Mouse (Mus musculus) adipocyte (in vitro differentiated cells): Measurements from ENCODE around the gene Tbata.

Source experiments
- DNase-seq: peaks from one replicate; pipeline ENCODE4 v3.0.0-alpha.2; 2016; ENCODE audit warnings: low spot score

Gene Tbata

DNA sequence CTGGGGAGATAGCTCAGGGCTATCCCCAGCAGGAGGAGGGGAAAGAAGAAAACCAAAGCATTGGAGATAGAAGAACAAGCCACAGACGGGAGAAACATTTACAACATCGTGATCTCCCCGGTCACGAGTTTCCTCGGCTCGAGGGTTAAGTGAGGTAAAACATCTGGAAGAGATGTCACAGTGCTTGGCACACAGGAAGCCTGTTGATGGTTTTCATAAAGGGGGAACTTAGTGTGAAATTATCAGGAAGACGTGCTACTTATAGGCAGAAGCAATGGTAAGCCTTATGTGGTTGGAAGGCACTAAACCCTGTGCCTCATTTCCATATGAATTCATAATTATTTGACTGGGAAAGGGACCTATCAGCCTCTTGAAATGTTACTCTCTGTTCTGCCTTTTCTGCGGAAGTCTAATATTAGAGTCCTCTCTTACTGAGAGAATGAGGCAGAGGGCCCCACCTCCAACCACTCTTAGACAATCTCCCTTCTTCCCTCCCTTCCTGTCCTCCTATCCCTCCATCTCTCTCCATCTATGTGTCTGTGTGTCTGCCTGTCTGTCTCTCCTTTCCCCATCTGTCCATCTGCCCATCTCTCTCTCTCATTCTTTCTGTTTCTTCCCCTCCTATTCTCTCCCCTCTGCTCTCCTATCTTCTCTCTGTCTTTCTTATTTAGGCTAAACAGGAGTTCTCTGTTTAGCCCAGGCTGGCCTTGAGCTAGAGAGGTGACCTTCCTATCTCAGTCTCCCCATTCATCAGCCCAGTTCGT, 4.2 kb upstream of the Tbata start:
- DNase-seq, result no peak

DNA sequence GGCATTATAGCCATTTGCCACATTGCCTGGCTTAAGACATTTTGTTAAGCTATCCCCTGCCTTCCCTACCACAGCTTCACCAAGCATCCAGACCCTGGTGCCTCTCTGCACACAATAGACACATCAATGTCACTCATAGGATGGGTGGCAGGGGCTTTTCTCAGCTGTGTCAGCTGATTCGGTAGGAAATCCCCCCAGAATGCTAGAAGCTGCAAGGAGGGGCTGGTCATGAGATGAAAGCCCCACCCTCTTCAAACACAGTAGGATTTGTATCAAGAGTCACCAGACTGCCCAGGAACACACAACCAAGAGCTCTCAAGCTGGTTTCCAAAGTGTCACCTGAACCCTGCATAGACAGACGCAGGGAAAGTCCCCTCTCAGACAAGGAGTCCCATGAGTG, 3.4 kb upstream of the Tbata start:
- no peak for DNase-seq

DNA sequence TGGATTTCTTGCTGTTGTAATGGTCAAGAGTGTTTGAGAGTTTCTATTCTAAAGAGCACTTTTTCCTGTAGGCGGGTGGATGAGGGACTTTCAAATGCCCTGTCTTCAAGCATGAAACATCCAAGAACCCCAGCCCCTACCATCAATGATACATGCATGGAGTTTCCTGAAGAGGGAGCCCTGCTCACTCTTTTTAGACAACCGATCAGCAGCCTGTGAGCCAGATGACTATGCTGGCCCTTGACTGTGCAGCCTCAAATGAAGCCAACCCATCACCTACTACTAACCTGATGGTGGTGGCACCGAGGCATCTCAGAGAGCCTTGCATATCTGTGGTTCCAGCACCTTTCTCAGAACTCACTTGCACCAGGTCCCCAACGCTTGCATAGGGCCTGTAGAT, 742 bp downstream of the Tbata start:
- DNase-seq, result no peak

DNA sequence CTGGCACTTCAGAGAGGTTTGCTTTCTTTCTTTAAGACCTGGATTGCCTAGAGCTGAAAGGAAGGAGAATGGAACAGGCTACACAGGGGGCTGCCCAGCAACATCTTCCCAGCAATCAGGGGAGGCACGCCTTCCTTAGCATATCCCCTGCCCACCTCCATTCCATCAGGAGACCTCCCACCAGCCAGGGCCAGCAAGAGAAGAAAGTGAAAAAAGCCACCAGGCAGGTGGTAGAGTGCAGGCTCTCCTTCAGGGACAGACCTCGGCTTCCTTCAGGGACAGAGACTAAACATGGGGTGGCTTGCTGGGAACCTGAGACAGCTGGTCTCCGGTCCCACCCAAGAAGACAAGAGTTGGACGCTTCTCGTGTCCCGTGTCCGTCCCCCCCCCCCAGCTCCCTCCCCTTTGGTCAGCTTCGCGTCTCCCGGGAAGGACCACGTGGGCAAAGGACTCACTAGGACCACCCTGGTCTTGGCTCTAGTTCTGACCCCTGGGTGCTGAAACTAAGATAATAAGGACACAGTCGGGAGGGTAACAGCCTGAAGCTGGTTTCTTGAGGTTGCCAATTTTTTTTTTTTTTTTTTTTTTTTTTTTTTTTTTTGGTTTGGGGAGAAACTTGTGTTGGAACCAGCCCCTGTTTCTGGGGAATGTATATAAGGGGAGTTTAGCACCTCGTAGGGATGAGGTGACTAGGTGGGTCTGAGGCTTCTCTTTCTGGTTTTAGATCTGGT, 3.1 kb downstream of the Tbata start:
- no peak for DNase-seq

DNA sequence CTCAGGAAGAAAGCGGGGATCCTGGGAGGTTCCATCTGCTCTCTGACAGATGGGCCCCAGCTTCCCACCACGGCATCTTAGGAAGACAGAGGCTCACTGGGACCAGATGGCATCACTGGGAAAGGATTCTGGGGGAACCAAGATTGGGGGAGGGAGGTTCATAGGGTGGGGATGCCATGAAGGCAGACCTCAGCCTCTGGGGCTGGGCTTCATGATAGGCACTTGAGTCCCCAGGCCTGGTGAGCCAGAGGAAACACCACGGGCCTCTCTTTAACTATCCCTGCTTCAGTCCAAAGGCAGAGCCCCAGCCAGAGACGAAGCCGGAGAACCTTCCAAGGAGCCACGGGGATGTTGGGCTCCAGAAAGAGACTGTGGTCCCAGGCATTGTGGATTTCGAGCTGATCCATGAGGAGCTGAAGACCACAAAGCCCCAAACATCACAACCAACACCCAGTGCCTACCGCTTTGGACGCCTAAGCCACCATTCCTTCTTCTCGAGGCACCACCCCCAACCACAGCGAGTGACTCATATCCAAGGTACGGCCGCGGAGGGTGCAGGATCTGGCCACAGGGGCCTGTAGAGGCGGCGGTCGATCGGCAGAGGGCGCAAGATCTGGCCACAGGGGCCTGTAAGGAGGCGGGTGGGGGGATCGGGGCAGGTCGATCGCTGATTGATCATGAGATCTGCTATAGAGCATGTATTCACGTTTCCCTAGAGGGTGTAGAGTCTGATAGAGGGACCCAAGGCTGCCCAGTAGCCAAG, 3.9 kb downstream of the Tbata start:
- DNase-seq, result no peak

DNA sequence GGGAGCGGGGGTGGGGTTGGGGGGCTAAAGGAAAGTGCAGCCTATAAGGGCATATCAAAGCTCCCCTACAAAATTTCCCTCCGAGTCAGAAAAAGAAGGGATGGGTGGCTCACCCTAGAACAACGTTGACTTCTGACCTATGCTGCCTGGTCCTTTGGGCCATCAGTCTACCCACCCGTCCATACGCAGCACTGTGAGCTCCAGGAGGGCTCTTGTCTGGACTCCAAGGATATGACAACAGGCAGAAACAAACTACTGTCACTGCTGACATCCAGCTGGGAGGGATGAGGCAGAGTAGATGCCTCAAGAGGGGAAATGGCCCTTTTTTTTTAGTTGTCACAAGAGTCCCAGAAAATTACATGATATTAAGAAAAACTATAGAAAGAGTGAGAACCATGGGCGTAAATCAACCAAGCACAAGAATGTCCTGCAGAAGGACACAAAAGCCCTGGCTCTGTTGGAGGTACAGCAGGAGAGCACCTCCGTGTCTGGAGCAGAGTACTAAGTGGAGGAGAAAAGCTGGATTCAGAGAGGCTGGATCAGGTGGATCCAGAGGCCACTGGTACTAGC, 4.6 kb downstream of the Tbata start:
- no peak for DNase-seq

DNA sequence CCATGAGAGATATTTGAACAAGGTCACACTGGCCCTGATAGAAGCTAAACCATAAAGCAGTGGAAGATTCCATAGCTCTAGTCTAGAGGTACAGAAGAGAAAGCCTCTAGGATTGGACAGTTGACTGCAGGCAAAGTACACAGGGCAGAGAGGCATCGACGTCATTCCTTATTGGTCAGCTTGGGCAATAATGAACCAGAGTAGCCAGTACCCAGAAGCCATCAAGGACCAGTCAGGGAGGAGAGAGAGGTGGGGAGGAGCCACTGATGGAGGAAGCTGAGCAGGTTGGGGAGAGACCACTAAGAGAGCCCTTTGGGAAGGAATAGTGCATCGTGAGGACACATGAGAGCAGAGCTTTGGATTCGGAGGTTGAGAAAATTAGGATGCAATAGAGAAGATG, 6.0 kb downstream of the Tbata start:
- no peak for DNase-seq

DNA sequence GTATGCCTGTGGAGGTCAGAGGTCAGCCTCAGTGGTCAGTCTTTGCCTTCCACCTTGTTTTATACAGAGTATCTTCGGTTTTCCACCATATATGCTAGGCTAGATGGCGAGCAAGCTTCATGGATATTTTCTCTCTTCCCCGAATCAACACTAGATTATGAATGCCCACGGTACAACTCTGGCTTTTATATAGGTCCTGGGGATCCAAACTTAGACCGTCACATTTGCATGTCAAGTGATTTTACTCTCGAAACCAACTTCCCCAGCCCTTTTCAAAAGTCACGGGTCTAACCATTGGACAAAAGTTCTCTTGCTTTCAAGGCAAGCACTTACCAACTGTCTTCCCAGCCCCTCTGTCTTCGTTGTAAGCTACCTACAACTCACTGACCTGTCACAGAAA, 6.9 kb downstream of the Tbata start:
- no peak for DNase-seq

DNA sequence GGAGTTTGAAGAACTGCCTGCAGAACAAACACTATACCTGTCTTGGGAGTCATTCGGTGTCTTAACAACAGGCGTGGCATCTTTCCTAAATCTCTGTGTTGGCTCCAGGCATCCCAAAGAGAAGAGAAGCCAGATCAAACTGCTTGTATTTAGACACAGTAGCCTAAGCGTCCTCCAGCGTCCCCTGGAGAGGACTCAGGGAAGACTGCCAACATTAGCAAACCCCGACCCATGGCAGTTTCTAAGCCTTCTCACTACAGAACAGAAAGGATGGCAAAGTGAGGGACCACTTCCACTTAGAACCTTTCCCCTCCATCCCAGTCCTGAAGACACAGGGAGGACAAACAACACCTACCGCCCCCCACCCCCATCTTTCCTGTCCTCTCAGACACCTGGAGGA, 8.2 kb downstream of the Tbata start:
- DNase-seq, result peak; percentile 43

DNA sequence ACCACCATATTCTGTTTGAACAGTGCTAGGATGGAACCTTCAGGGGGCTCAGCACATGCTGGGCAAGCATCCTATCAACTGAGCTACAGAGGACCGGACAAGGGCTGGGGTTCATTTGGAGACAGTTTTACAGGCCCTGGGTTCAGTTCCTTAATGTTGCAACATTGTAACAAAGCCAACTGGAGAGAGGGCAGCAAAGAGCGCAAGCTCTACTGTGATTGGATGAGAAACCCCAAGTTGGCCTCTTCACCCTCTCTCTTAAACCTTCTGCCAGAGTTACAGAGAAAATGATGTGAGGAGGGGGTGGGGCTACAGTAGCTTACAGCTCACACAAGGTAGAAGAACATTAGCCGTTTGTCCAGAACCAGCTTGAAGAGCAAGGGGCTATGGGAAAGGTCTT, 15.2 kb downstream of the Tbata start:
- peak; percentile 72 for DNase-seq

DNA sequence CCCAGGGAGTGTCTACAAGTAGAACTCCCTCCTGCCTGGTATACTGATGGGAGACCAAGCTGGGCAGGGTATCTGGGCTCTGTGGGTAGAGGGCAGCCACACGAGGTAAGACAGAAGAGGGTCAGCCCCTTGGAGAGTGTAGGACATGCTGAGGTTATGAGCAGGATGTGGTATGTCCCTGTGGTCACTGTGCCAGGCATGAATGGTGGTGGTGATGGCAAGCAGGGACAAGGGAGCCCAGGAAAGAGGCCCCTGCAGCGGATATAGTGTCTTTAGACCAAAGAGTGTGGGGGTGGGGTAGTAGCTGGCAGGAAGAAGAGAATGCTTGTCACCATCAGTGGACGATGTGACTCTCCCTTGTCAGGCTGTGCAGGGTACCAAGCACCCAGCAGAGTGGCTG, 16.3 kb downstream of the Tbata start:
- no peak for DNase-seq

DNA sequence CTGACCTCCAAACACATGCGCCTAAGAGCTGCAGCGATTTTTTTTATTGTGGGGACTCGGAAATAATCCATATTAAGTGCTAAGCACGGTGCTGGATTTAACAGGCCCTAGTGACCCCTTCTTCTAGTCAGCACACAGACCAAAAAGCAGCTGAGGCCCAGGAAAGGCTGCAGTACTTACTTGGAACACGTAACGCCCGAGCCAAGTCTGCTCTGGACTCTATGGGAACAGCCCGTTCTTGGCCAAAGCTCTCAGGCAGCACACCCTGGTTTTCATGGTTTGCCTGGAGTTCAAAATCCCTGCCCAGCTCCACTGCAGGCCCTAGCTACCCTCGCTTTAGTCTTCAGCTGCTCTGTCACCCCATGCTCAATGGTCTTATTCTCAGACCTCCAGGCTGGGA, 22.9 kb downstream of the Tbata start:
- DNase-seq, result peak; percentile 66

DNA sequence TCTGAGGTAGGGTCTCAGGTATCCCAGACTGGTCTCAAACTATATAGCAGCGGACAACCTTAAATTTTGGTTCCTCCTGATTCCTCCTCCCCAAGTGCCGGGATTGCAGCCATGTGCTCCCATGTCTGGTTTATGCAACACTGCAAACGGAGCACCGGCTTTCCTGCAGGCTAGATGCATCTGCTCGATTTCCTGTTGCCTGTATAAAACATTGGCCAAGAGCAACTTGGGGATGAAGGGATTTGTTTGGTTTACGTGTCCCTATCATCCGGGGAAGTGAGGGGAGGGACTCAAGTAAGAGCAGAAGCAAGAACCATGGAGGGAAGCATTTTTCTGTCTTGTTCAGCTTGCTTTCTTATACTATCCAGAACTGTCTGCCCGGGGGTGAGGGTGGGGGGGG, 23.5 kb downstream of the Tbata start:
- no peak for DNase-seq

DNA sequence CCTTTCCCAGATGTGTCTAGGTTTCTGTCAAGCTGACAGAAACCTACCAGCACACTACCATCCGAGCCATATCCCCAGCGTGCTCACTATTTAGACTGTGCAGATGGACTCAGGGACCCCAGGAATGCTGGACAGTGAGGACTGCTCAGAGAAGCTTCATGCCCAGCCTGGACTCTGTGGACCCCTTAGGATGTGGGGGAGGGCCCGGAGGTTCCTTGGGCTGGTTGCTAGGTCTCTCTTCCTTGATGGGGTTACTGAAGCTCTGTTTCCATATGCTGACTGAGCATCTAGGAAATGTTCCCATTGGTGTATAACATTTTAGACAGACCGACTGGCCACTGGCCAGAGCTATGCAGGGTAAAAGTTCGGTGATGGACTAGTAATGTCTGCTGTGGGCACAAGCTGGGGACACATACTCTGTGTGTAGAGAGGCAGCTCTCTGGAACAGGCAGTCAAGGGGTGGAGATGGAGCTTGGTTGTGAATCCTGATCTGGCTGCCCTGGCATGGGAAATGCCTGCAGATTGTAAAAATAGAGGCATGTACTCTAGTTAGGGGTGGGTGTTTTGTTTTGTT, 24.1 kb downstream of the Tbata start:
- peak; percentile 57 for DNase-seq

DNA sequence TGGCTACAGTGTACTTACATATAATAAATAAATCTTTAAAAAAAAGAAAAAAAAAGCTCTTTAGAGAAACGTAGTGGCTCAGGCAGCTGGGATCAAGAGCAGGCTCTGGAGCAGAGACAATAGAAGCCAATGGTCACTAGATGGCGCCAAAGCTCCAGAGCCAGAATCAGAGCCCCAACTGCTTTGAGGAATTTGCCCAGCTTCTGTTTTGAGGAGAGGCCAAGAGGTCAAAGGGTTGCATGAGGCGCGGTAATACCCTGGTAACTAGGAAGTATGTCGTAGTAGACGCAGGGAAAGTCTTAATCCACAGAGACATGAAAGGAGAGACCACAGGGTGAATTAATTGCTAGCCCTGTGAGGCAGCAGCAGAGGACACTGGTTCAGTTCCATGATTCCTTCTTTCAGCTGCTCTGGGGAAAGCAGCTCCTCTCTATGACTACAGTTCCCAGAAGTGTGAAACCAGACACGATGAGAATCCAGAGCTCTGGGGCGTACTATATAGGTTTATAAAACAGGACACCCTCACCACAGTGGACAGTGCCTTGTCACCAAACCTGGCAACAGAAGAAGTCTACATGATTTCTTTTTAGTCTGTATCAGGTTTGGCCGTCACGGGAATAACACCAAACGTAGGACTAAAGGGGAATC, 27.9 kb downstream of the Tbata start:
- peak; percentile 94 for DNase-seq

DNA sequence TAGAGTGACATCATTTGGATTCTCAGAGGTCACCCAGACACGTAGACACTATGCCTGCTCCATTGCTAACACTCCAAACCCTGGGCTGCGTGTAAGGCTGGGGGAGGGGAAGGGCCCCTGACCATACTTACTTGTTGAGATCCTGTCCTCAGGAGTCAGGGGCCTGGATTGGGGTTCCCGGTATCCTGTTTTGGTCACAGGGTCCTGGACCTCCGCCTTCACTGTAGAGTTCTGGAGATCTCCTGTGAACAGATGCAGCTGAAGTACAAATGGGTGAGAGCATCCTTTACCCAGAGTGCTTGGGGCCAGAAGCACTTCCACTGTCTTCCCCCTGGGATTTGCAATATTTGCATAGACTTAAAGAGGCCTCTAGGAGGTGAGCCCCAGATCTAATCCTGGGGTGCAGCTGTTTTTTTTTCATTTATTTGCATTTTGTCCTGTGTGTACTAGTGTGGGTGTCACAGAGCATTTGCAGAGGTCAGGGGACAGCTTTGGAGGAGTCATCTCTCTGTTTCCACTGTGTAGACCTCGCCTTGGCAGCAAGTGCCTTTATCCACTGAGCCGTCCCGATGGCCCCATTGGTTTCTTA, 28.6 kb downstream of the Tbata start:
- DNase-seq, result no peak

DNA sequence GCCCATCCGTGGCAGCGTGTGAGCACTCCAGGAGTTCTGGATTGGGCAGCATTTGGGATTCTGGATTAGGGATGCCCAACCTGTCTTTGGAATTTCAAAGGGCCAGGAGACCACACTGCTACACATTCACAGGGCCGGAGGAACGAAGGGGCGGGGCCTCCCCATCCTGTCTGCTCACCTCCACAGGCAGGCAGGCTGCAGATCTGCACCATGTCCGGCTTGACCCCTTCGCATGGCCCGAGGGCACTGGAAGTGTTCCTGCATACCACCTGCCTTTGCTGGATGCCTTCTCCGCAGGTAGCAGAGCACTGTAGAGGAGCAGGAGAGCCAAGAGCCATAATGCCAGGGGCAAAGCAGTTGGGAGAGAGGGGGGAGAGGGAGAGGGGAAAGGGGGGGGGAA, 29.2 kb downstream of the Tbata start:
- DNase-seq, result no peak

DNA sequence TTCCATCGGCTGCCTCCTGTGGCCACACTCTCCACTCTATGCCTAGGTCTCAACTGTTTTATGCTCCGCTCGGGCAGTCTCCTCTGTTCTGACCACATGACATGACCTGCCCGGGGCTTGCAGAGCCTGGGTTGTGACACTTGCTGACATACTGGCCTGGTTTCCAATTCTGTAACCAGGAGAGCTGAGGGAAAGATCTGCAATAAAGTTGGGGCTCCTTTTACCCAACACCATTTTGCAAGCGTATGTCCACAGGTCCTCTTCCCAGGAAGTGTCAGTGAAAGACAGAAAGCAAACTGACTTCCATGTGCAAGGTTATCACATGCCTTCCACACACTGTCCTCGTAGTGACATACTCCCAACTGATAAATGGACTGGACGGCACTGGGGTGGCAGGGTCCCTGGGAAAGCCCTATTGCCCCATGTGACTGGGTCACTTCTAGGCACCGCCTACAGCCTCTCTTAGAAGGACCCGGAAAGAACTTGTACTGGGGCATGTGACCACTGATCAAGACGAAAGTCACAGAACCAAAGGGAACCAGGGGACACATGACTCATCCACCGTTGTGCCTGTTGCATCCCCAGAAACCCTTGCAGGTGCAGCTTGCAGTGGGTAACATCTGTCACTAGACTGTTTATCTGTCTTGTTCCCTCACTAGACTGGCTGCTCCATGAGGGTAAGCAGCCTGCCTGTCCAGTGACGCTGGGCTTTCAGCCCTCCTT, 30.0 kb downstream of the Tbata start:
- DNase-seq, result no peak

DNA sequence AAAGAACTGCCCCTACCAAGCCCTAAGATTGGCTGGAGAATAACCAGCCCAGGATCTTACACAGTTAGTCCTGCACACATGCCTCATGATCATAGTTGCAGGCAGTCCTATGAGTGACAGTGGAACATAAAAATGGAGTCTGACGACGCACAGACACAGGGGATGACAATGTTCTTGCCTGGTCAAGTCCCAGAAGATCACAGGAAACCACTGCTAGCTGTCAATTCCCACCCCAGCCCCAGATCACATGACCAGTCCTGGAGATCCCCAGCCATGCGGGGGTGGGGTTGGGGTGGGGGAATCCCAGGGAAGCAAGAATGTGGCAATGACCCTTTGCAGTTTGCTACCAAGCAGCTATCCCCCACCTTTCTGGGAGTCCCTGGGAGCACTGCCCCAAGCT, 32.2 kb downstream of the Tbata start:
- DNase-seq, result no peak

DNA sequence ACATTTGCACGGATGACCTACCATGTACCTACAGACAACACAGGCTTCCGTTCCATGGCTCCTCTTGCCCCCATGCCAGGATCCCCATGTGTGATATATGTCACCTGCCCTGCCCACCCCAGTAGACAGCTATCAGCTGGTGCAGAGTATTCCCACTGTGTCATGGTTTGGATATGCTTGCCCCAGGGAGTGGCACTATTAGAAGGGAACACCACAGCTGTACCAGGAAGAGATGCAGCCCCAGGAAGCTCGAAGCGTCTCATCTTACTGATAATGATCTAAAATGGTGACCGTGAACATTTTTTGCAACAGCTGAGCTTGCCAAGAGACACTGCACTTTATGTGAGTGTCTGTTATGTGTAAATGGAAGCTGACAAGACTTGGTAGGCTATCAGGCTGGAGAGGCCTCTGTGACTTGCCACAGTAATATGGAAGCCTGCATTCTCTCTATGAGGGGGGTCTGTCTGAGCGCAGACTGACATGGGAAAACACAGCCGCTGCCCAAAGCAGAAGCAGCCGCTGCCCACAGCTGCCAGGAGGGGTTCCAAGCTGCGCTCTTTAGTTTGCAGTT, 36.4 kb downstream of the Tbata start:
- no peak for DNase-seq
